Mouse (Mus musculus) lung, postnatal 36 days (tissue): ENCODE results near the gene Shroom1.

Source experiments
- DNase-seq: peaks from one replicate; pipeline ENCODE4 v3.0.0; 2022; ENCODE audit warnings: mixed read lengths

Gene Shroom1

DNA sequence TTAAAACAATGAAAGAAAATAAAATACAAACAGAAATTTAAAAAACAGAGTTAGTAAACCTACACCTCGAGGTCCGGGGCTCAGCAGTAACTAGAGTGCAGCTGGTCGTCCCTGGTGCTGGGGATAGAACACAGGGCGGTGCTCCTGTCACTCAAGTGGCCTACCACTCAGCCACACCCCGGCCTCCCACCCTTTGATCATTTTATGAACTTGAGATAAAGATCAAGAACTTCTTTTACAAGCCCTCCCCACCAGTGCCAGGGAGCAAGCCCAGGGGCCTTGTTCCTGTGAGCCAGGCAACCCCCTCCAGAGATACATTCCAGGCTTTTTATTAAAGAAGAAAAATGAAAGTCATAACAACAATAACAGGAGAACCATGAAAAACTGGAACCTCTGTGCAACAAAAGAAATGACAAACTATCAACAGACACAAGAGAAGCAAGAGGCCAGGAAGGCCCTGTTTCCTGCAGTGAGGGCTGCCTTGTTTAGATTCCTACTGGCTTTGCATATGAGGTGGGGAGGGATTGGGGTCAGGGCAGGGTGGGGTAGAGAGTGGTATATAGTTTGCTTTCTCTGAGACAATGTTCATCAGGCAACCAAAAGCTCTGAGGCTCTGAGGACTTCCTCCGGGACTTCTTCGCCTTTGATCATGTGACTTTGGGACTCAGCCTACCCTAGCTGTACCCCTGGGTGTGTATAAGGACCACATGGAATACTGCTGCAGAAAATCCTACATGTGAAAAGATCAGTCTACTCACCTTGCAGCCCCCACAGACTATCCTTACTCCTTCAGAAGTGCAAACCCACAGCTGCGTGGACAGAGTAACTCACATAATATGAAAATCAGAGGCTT lies 60.0 kb downstream of the Shroom1 start:
- DNase-seq: peak; percentile 40
